Mouse (Mus musculus) kidney, adult 11 months (tissue): Measurements from ENCODE around the gene Gsta2.
"Not testable (repeated sequence)": the region's sequence is repeated elsewhere in the genome, so short reads cannot be mapped to it uniquely, and the experiment has no call there.

Source experiments
- DNase-seq: peaks from one replicate; pipeline ENCODE4 v3.0.0; 2022

The Gsta2 gene

GRCm38 (mm10) chr9:78364701-78365100 is 9.1 kb upstream of the Gsta2 start:
- no peak for DNase-seq

GRCm38 (mm10) chr9:78363374-78363773 is 7.8 kb upstream of the Gsta2 start:
- no peak for DNase-seq

GRCm38 (mm10) chr9:78360484-78360872 is 4.9 kb upstream of the Gsta2 start:
- DNase-seq, result no peak

GRCm38 (mm10) chr9:78359750-78360483 is 4.3 kb upstream of the Gsta2 start:
- DNase-seq, result no peak

GRCm38 (mm10) chr9:78358053-78358452 is 2.5 kb upstream of the Gsta2 start:
- peak; percentile 51 for DNase-seq

- DNase-seq, result peak; percentile 53
Observed at GRCm38 (mm10) chr9:78354665-78355578, 666 bp downstream of the Gsta2 start.

GRCm38 (mm10) chr9:78351504-78352220 is 3.9 kb downstream of the Gsta2 start:
- no peak for DNase-seq

- DNase-seq, result not testable (repeated sequence)
Observed at GRCm38 (mm10) chr9:78350007-78350406, 5.6 kb downstream of the Gsta2 start.

- peak; percentile 47 for DNase-seq
Observed at GRCm38 (mm10) chr9:78349141-78349540, 6.4 kb downstream of the Gsta2 start.

GRCm38 (mm10) chr9:78348206-78349004 is 7.2 kb downstream of the Gsta2 start:
- DNase-seq, result peak; percentile 94

- DNase-seq, result peak; percentile 49
Observed at GRCm38 (mm10) chr9:78347004-78347403, 8.6 kb downstream of the Gsta2 start.

GRCm38 (mm10) chr9:78345235-78345634 is 10.4 kb downstream of the Gsta2 start:
- DNase-seq, result not testable (repeated sequence)

- peak; percentile 55 for DNase-seq
Observed at GRCm38 (mm10) chr9:78343055-78343454, 12.5 kb downstream of the Gsta2 start.

- peak; percentile 19 for DNase-seq
Observed at GRCm38 (mm10) chr9:78342494-78342893, 13.1 kb downstream of the Gsta2 start.

GRCm38 (mm10) chr9:78340324-78340723 is 15.3 kb downstream of the Gsta2 start:
- peak; percentile 24 for DNase-seq

GRCm38 (mm10) chr9:78337050-78337449 is 18.5 kb downstream of the Gsta2 start:
- DNase-seq, result not testable (repeated sequence)

- not testable (repeated sequence) for DNase-seq
Observed at GRCm38 (mm10) chr9:78327289-78327688, 28.3 kb downstream of the Gsta2 start, which contains the start of gene Omt2b. Gene Omt2b (plus strand): TSS chr9:78327589.

- no peak for DNase-seq
Observed at GRCm38 (mm10) chr9:78319499-78319898, 36.1 kb downstream of the Gsta2 start.

- no peak for DNase-seq
Observed at GRCm38 (mm10) chr9:78314696-78315095, 40.9 kb downstream of the Gsta2 start, which contains the start of gene Omt2a. Gene Omt2a (minus strand): TSS chr9:78314796.

GRCm38 (mm10) chr9:78308122-78308521 is 47.5 kb downstream of the Gsta2 start:
- DNase-seq, result not testable (repeated sequence)

GRCm38 (mm10) chr9:78299143-78299542 is 56.4 kb downstream of the Gsta2 start:
- not testable (repeated sequence) for DNase-seq

- no peak for DNase-seq
Observed at GRCm38 (mm10) chr9:78298232-78298631, 57.4 kb downstream of the Gsta2 start.
